Mouse (Mus musculus): ENCODE data around the gene 4933415F23Rik.
"Not testable (repeated sequence)": the region's sequence is repeated elsewhere in the genome, so short reads cannot be mapped to it uniquely, and the experiment has no call there.

4933415F23Rik gene

GRCm38 (mm10) chr1:23102021-23102420 is at the start of gene 4933415F23Rik:
TSS of gene 4933415F23Rik (minus strand) at chr1:23102253.
- no peak for DNase-seq

GRCm38 (mm10) chr1:23151722-23152121 is 49.7 kb upstream of the 4933415F23Rik start:
- DNase-seq, result no peak

GRCm38 (mm10) chr1:23146198-23146873 is 44.3 kb upstream of the 4933415F23Rik start:
- no peak for DNase-seq

- DNase-seq, result no peak
Observed at GRCm38 (mm10) chr1:23141121-23141811, 39.2 kb upstream of the 4933415F23Rik start.

GRCm38 (mm10) chr1:23140530-23140929 is 38.5 kb upstream of the 4933415F23Rik start:
- not testable (repeated sequence) for DNase-seq

GRCm38 (mm10) chr1:23120901-23121300 is 18.8 kb upstream of the 4933415F23Rik start:
- no peak for DNase-seq

- no peak for DNase-seq
Observed at GRCm38 (mm10) chr1:23119406-23119805, 17.4 kb upstream of the 4933415F23Rik start.

GRCm38 (mm10) chr1:23117423-23117822 is 15.4 kb upstream of the 4933415F23Rik start:
- no peak for DNase-seq

- no peak for DNase-seq
Observed at GRCm38 (mm10) chr1:23109191-23109590, 7.1 kb upstream of the 4933415F23Rik start.

GRCm38 (mm10) chr1:23102881-23103280 is 828 bp upstream of the 4933415F23Rik start:
- DNase-seq, result no peak

- no peak for DNase-seq
Observed at GRCm38 (mm10) chr1:23099791-23100190, 2.3 kb downstream of the 4933415F23Rik start.

- DNase-seq, result no peak
Observed at GRCm38 (mm10) chr1:23098451-23098850, 3.6 kb downstream of the 4933415F23Rik start.

GRCm38 (mm10) chr1:23097996-23098395 is 4.1 kb downstream of the 4933415F23Rik start:
- DNase-seq, result no peak

GRCm38 (mm10) chr1:23067715-23068114 is 34.3 kb downstream of the 4933415F23Rik start:
- DNase-seq, result no peak

GRCm38 (mm10) chr1:23064717-23065475 is 37.2 kb downstream of the 4933415F23Rik start:
- no peak for DNase-seq

GRCm38 (mm10) chr1:23063946-23064345 is 38.1 kb downstream of the 4933415F23Rik start:
- DNase-seq, result no peak

GRCm38 (mm10) chr1:23061614-23062373 is 40.3 kb downstream of the 4933415F23Rik start:
- no peak for DNase-seq

- DNase-seq, result no peak
Observed at GRCm38 (mm10) chr1:23060056-23060455, 42.0 kb downstream of the 4933415F23Rik start.
